Mouse (Mus musculus) embryo, embryonic 11.5 days (tissue): ENCODE measurements around the gene Etfrf1.

Experiments used
- DNase-seq: peaks from one replicate; pipeline ENCODE4 v3.0.0-alpha.2; 2012; ENCODE audit warnings: low read depth, low spot score

The Etfrf1 gene

GRCm38 (mm10) chr6:145226296-145226695, 15.4 kb downstream of the Etfrf1 start:
- DNase-seq: no peak

- no peak for DNase-seq
These were observed 23.5 kb downstream of the Etfrf1 start for GRCm38 (mm10) chr6:145234391-145234790.

- DNase-seq: no peak
These were observed 24.4 kb downstream of the Etfrf1 start for GRCm38 (mm10) chr6:145235367-145235766.

GRCm38 (mm10) chr6:145237148-145237547, 26.2 kb downstream of the Etfrf1 start:
- no peak for DNase-seq

- DNase-seq: no peak
These were observed 29.4 kb downstream of the Etfrf1 start for GRCm38 (mm10) chr6:145240285-145240684.

- no peak for DNase-seq
These were observed 31.6 kb downstream of the Etfrf1 start for GRCm38 (mm10) chr6:145242521-145242920.

GRCm38 (mm10) chr6:145246841-145247240, 35.9 kb downstream of the Etfrf1 start:
- DNase-seq: no peak

GRCm38 (mm10) chr6:145247886-145248285, 37.0 kb downstream of the Etfrf1 start:
- DNase-seq: no peak

- no peak for DNase-seq
These were observed 38.6 kb downstream of the Etfrf1 start for GRCm38 (mm10) chr6:145249291-145250184.

GRCm38 (mm10) chr6:145250185-145250791, 39.4 kb downstream of the Etfrf1 start, which contains the start of gene Kras:
Kras (minus strand) TSS chr6:145250239.
- DNase-seq: peak; percentile 92

GRCm38 (mm10) chr6:145250820-145251219, 39.9 kb downstream of the Etfrf1 start:
- DNase-seq: no peak

- no peak for DNase-seq
These were observed 45.2 kb downstream of the Etfrf1 start for GRCm38 (mm10) chr6:145255952-145256700.

GRCm38 (mm10) chr6:145256701-145257073, 45.8 kb downstream of the Etfrf1 start:
- no peak for DNase-seq

- no peak for DNase-seq
These were observed 51.4 kb downstream of the Etfrf1 start for GRCm38 (mm10) chr6:145262314-145262713.
